Mouse (Mus musculus) c-Kit-positive CD71-positive TER-119-negative erythroid progenitor cells, embryonic 14.5 days (primary cell): ENCODE results near the gene Ahnak2.
"Not testable (repeated sequence)": the region's sequence is repeated elsewhere in the genome, so short reads cannot be mapped to it uniquely, and the experiment has no call there.

ENCODE experiments used
- DNase-seq: peaks from one replicate; pipeline ENCODE4 v3.0.0-alpha.2; 2013; ENCODE audit warnings: low read depth

Ahnak2 gene

GRCm38 (mm10) chr12:112821216-112821615 is 18.8 kb upstream of the Ahnak2 start:
- DNase-seq, result no peak

- no peak for DNase-seq
Measured at GRCm38 (mm10) chr12:112820401-112820999, 18.0 kb upstream of the Ahnak2 start.

GRCm38 (mm10) chr12:112819057-112819662 is 16.7 kb upstream of the Ahnak2 start:
- no peak for DNase-seq

- not testable (repeated sequence) for DNase-seq
Measured at GRCm38 (mm10) chr12:112816866-112817265, 14.4 kb upstream of the Ahnak2 start.

GRCm38 (mm10) chr12:112816294-112816693 is 13.8 kb upstream of the Ahnak2 start:
- no peak for DNase-seq

GRCm38 (mm10) chr12:112814682-112815470 is 12.4 kb upstream of the Ahnak2 start:
- no peak for DNase-seq

GRCm38 (mm10) chr12:112813370-112813769 is 10.9 kb upstream of the Ahnak2 start:
- DNase-seq, result no peak

GRCm38 (mm10) chr12:112810092-112810885 is 7.8 kb upstream of the Ahnak2 start:
- DNase-seq, result no peak

- no peak for DNase-seq
Measured at GRCm38 (mm10) chr12:112809641-112810040, 7.2 kb upstream of the Ahnak2 start.

GRCm38 (mm10) chr12:112808587-112809364 is 6.3 kb upstream of the Ahnak2 start, which contains the start of gene Clba1:
Gene Clba1, plus strand, starts transcription at chr12:112808937.
- DNase-seq, result peak; percentile 84

- DNase-seq, result no peak
Measured at GRCm38 (mm10) chr12:112808212-112808586, 5.7 kb upstream of the Ahnak2 start.

- DNase-seq, result no peak
Measured at GRCm38 (mm10) chr12:112807796-112808195, 5.3 kb upstream of the Ahnak2 start.

GRCm38 (mm10) chr12:112806044-112806443 is 3.6 kb upstream of the Ahnak2 start:
- DNase-seq, result no peak

GRCm38 (mm10) chr12:112804046-112804445 is 1.6 kb upstream of the Ahnak2 start:
- DNase-seq, result no peak

- DNase-seq, result no peak
Measured at GRCm38 (mm10) chr12:112802917-112803316, 460 bp upstream of the Ahnak2 start.

- peak; percentile 60 for DNase-seq
Measured at GRCm38 (mm10) chr12:112800476-112800875, 2.0 kb downstream of the Ahnak2 start.

- no peak for DNase-seq
Measured at GRCm38 (mm10) chr12:112799237-112799970, 3.1 kb downstream of the Ahnak2 start.

- DNase-seq, result no peak
Measured at GRCm38 (mm10) chr12:112798716-112799115, 3.7 kb downstream of the Ahnak2 start.

GRCm38 (mm10) chr12:112798332-112798681 is 4.2 kb downstream of the Ahnak2 start:
- no peak for DNase-seq

- DNase-seq, result no peak
Measured at GRCm38 (mm10) chr12:112797672-112798331, 4.7 kb downstream of the Ahnak2 start.
